Mouse (Mus musculus): ENCODE measurements around the gene Fry.

DNA sequence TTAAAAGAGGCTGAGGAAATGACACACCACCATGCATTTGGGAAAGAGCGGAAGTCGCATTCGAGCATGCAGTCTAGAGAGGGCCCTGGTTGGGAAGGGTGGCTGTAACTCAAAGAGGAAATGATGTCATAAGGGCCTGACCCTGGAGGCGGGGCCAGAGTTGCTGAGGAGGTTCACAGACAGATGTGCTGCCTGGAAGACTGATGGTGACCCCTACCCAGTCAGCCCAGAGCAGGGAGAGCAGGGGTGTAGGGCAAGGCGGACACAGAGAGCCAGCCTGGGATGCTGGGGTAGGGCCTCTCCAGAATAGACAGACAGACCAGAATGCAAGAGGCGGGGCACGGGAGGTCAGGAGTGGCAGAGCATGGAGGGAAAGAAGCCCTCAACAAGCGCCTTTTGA is 290.5 kb downstream of the Fry start:
- TF ChIP-seq CTCF (IDR thresholded peaks at IDR 0.05): no peak
- TF ChIP-seq POLR2A (IDR thresholded peaks at IDR 0.05; ENCODE audit: insufficient read depth, low read depth, low read length): no peak
- no peak for TF ChIP-seq EP300 (IDR thresholded peaks at IDR 0.05; ENCODE audit: insufficient read depth, low read depth, low read length)
